Mouse (Mus musculus): ENCODE data around the gene Fcho1. TPM values are rescaled to one million over a fixed set of nuclear protein-coding genes. Genes with fewer than 3 reads are reported as not detected.

Gene Fcho1
- polyA plus RNA-seq, 1 experiment from 2014 or later, result 85.0 TPM

DNA sequence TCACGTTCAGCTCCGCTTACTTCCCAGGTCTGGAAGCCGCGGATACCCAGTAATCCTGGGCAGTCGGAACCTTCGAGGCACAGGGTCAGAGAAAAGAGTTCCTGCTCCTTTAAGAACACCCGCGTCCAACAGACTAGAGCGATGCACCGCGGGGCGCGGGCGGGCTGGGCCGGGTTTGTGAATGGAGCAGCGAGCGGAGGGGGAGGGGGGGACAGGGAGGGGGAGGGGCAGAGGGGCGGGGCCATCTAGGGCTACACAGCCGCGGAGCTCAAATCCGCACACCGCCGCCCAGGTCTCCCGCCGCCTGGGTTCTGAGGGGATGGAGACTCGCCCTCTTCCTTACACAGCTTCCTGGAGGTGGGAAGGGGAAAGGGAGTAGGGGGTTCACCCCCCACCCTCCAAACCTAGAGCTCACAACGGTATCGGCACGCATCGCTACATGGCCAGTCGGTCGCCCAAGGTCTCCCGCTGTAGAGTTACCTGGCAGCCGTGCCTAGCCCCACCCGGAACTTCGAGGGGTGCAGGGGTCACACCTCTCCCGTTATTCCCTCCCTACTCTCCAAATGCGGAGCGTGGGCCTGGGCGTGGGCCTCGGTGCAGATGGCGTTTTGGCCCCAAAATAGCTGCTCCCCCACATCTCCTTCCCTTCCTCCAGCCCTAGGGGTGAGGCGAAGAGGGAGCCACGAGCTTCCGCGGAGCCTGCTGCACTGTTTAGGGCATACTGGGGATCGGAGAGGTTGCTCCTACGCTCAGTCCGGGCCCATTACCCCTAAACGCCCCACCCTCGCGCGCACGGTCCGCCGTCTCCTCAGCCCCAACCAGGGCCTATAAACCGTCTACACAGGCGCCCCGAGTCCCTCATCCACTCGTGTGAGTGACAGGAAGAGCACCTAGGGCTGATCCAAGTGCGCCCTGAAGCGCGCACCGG lies 54.6 kb downstream of the Fcho1 start:
- H3K27ac ChIP-seq (replicated peaks), result peak overlapping the region; percentile 92
- peak overlapping the region; percentile 81 for H3K4me3 ChIP-seq (replicated peaks)
- peaks cover 57% of the 10 kb centered on the region for H3K4me1 ChIP-seq
- no peaks in the 10 kb centered on the region for H3K36me3 ChIP-seq
- peaks cover 7% of the 10 kb centered on the region; the same call in 1 of the 2 replicates for H3K27me3 ChIP-seq (replicated peaks)
- H3K4me2 ChIP-seq, result peak overlapping the region; percentile 67
- H3K9me3 ChIP-seq (replicated peaks), result no peaks in the 10 kb centered on the region
- peak; percentile 76 for ATAC-seq (ENCODE audit: low FRiP score)
- under 1% methylated on average over 57 of the region's 64 CpGs for WGBS
- peak overlapping the region; percentile 71 for H3K9ac ChIP-seq (replicated peaks)

DNA sequence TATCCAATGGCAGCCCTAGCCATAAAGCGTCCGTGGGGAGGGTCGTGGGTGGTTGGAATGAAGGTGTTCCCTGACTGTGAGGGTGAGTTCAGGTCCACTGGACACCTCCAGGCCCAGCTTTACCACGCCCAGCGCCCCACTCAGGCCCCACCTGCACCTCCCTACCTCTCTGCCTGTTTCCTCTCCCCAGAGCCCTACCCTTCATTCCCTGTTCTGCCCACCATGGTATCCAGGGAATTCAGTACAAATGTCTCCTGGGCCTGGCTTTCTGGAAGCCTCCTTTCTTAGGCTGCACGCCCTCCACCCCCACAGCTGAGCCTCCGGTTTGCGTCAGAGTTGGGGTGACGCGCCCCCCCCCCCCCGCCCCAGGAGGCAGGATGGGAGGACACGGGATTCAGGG lies 55.3 kb downstream of the Fcho1 start:
- Histone ChIP-seq H3K9me3 (replicated peaks) (no peaks in the 10 kb centered on the region), H3K4me3 (replicated peaks) (peak overlapping the region; percentile 81), H3K27me3 (replicated peaks) (peaks cover 1% of the 10 kb centered on the region; the same call in 1 of the 2 replicates), H3K36me3 (no peaks in the 10 kb centered on the region), H3K27ac (replicated peaks) (peak overlapping the region; percentile 92), H3K4me2 (peak overlapping the region; percentile 67), H3K4me1 (peaks cover 55% of the 10 kb centered on the region), H3K9ac (replicated peaks) (peak overlapping the region; percentile 71)
- 12% methylated on average over 10 of the region's 12 CpGs for WGBS
- ATAC-seq (ENCODE audit: low FRiP score), result peak; percentile 13

DNA sequence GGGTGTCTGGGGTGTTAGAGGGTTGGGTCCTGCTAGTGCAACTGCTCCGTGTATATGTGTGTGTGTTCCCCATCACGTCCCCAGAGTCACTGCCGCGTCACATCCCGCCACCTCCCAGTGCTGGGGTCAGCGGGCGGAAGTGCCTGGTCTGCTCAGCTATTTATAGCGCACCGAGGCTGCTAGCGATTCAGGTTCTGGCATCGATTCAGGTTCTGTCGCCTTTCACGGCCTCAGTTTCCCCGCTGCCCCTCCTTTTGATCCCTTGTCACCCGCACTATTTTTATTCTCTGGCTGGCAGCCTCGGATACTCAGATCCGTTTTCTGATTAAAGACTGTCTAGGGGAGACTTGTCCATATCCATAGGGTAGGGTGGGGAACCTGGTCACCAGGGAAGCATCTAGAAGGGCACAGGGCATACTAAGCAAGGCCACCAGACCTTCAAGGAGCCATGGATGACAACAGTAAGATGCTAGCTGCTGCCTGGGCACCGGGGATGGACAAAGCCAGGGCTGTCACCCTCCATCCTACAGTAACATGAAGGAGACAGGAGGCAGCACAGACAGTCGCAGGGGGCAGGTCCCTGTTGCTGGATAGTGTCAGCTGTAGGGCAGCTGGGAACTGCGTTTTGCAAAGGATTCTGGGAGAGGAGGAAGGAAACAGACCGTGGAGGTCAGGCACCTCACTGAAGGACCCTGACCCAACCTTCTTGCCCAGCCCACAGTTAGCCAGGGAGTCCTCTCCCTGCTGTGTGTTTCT lies 57.1 kb downstream of the Fcho1 start:
- peaks cover 55% of the 10 kb centered on the region for H3K4me1 ChIP-seq
- H3K4me3 ChIP-seq (replicated peaks), result peak overlapping the region; percentile 3
- no peak for ATAC-seq (ENCODE audit: low FRiP score)
- peak overlapping the region; percentile 46 for H3K4me2 ChIP-seq
- whole genome bisulfite sequencing, result 3% methylated on average over 21 of the region's 21 CpGs
- H3K9ac ChIP-seq (replicated peaks), result 0 out of 2 replicates have a peak overlapping the region, but pooled peaks have one; percentile 3
- no peaks in the 10 kb centered on the region; the same call in 1 of the 2 replicates for H3K27me3 ChIP-seq (replicated peaks)
- H3K9me3 ChIP-seq (replicated peaks), result no peaks in the 10 kb centered on the region
- 0 out of 2 replicates have a peak overlapping the region, but pooled peaks have one; percentile 68 for H3K27ac ChIP-seq (replicated peaks)
- peaks cover 9% of the 10 kb centered on the region; the same call in 1 of the 2 replicates for H3K36me3 ChIP-seq

DNA sequence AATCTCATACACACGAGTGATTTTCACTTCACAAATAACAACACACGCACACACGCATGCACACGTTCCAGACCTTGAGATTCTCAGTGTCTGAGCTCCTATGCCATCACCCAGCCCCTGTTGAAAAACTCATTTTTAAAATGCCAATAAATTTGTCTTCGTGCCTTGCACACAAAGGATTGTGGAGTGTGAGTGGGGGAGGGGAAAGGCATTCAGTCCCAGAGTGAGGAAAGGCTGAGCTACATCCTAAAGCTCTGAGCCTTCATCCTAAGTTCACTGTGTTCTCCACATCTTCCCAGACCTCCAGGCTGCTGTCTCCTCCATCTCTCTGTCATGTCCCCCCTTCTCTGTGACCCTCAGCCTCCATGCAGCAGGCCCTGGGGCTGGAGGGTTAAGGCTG lies 58.3 kb downstream of the Fcho1 start:
- peaks cover 7% of the 10 kb centered on the region for H3K27me3 ChIP-seq (replicated peaks)
- H3K36me3 ChIP-seq, result peaks cover 21% of the 10 kb centered on the region; the same call in 1 of the 2 replicates
- no peak overlapping the region for H3K9ac ChIP-seq (replicated peaks)
- H3K9me3 ChIP-seq (replicated peaks), result no peaks in the 10 kb centered on the region
- H3K4me3 ChIP-seq (replicated peaks), result no peak overlapping the region
- no peak for ATAC-seq (ENCODE audit: low FRiP score)
- WGBS, result 21% methylated on average over 5 of the region's 5 CpGs
- peak overlapping the region; percentile 68 for H3K27ac ChIP-seq (replicated peaks)
- peak overlapping the region; percentile 46 for H3K4me2 ChIP-seq
- H3K4me1 ChIP-seq, result peaks cover 51% of the 10 kb centered on the region

DNA sequence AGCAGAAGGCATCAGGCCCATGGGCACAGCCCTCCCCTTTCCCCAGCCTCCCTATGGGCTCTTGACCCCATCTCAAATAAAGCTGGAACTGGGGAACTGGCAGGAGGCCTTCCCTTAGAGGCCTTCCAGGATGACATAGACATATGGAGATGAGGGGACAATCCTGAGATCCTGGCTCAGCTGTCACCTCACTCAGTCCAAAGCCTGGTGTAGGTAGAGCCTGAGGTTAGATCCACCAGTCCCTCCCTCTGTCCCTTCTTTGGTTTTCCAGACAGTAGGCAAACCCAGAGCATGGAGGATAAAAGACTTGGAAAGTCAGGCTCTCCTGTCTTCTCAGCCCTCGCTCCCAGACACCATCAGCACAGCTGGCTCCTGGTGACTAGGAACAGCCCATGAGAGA lies 58.7 kb downstream of the Fcho1 start:
- no peak for ATAC-seq (ENCODE audit: low FRiP score)

DNA sequence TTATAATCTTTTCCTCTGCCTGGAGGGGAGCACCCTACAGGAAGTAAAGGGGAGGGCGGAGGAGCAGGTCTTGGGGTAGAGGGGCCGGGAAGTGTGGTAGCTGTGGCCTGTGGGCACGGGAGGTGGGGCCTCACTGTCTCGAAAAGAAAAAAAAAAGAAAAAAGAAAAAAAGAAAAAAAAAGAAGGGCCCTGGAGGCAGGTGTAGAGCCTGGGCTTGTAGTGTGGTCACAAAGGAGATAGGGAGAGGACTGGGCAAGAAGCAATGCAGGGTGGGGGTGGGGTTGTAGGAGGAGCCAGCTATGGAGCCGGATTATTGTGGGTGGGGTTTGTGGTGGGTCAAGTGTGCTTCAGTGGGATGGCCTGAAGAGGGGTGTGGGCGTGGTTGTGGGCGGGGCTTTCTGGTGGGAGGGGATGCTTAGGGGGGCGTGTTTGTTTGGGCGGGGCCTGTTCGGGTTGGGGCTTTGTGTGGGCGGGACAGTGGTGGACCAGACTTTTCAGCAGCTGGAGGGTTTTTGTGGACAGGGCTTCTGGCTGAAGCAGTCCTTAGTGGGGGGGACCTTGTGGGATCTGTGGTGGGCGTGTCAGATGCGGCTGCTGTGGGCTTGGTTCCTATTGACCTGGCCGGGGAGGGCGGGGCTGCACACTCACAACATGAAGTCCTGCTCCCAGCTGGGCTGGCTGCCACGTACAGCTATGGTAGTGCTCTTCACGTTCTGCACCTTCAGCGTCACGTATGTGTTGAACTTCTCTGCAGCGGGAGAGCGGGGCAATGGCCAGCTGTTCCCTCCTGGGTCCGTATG lies 60.0 kb downstream of the Fcho1 start:
- H3K27me3 ChIP-seq (replicated peaks), result peaks cover 11% of the 10 kb centered on the region
- no peak overlapping the region for H3K27ac ChIP-seq (replicated peaks)
- H3K4me2 ChIP-seq, result peak overlapping the region; percentile 25; the same call in 1 of the 2 replicates
- no peak overlapping the region for H3K9ac ChIP-seq (replicated peaks)
- H3K9me3 ChIP-seq (replicated peaks), result no peaks in the 10 kb centered on the region
- peaks cover 29% of the 10 kb centered on the region; the same call in 1 of the 2 replicates for H3K36me3 ChIP-seq
- WGBS, result 6% methylated on average over 22 of the region's 22 CpGs
- no peak for ATAC-seq (ENCODE audit: low FRiP score)
- peaks cover 47% of the 10 kb centered on the region for H3K4me1 ChIP-seq
- H3K4me3 ChIP-seq (replicated peaks), result no peak overlapping the region

More for the DNA sequence above, 58.7 kb downstream of the Fcho1 start:
- H3K9me3 ChIP-seq (replicated peaks), result no peaks in the 10 kb centered on the region
- H3K4me1 ChIP-seq, result peaks cover 47% of the 10 kb centered on the region
- H3K36me3 ChIP-seq, result peaks cover 24% of the 10 kb centered on the region; the same call in 1 of the 2 replicates
- WGBS, result 14% methylated on average over 1 of the region's 1 CpGs
- H3K4me3 ChIP-seq (replicated peaks), result no peak overlapping the region
- H3K4me2 ChIP-seq, result peak overlapping the region; percentile 46
- H3K27me3 ChIP-seq (replicated peaks), result peaks cover 9% of the 10 kb centered on the region
- no peak overlapping the region for H3K9ac ChIP-seq (replicated peaks)
- peak overlapping the region; percentile 68 for H3K27ac ChIP-seq (replicated peaks)

DNA sequence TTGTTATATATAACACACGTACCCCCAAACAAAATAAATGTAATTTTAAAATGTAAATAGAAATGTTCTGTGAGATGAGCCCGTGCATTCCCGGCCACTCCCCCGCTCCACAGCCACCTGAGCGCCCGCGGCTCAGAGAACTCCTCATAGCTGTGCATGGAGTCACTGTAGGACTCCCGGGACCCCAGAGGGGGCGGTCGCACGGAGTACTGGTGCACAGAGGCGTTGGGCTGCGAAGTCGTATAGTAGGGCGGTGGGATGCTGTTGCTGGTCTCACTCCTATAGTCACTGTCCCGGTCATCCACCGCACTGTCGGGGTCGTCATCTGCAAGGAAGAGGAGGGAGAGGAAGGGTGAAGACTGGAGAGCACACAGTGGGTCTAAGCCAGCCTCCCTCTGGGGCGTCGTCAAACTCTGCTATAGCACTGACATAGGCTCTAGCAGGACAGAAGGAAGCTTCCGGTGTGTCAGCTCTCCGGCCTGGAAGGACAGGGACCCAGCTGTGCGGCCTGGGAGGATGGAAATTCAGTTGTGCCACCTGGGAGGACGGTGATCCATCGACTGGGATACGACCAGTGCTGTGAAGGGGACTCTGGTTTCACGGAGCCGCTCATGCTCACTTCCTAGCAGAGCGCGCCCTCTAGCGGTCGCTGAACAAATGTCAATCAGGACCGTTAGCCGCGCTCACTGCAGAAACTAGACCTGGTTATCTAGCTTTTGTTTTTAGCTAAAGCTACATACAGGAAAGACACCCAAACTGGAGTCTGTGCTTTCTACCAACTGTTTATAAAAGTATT lies 65.0 kb downstream of the Fcho1 start:
- 0 out of 2 replicates have a peak overlapping the region, but pooled peaks have one; percentile 9 for H3K4me2 ChIP-seq
- peaks cover 5% of the 10 kb centered on the region; the same call in 1 of the 2 replicates for H3K4me1 ChIP-seq
- peaks cover 55% of the 10 kb centered on the region for H3K27me3 ChIP-seq (replicated peaks)
- no peak overlapping the region for H3K27ac ChIP-seq (replicated peaks)
- no peak overlapping the region for H3K4me3 ChIP-seq (replicated peaks)
- no peak overlapping the region for H3K9ac ChIP-seq (replicated peaks)
- ATAC-seq (ENCODE audit: low FRiP score), result peak; percentile 71
- WGBS, result 8% methylated on average over 36 of the region's 36 CpGs
- no peaks in the 10 kb centered on the region for H3K9me3 ChIP-seq (replicated peaks)
- H3K36me3 ChIP-seq, result peaks cover 55% of the 10 kb centered on the region

DNA sequence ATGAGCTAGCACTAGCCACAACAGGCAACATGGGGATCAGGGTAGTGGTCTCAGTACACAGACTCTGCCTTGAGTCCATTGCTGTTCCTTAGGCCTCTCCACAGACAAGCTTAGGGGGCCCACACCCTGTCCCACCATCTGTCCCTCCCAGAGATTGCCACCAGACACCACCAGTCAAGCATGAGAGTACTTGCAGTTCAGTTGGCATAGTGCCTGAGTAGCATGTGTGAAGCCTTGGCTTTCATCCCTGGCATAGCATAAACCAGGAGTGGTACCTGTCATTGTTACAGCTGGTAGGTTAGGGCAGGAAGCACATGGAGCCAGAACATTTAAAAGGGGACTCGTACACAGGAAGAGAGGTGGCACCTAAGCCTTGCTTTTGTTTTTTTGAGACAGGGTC lies 65.8 kb downstream of the Fcho1 start:
- 71% methylated on average over 1 of the region's 1 CpGs for WGBS
- no peak overlapping the region for H3K27ac ChIP-seq (replicated peaks)
- H3K9me3 ChIP-seq (replicated peaks), result no peaks in the 10 kb centered on the region
- H3K4me2 ChIP-seq, result no peak overlapping the region
- H3K36me3 ChIP-seq, result peaks cover 59% of the 10 kb centered on the region
- H3K9ac ChIP-seq (replicated peaks), result no peak overlapping the region
- H3K27me3 ChIP-seq (replicated peaks), result peaks cover 63% of the 10 kb centered on the region
- no peak for ATAC-seq (ENCODE audit: low FRiP score)
- H3K4me1 ChIP-seq, result peaks cover 5% of the 10 kb centered on the region; the same call in 1 of the 2 replicates
- no peak overlapping the region for H3K4me3 ChIP-seq (replicated peaks)

DNA sequence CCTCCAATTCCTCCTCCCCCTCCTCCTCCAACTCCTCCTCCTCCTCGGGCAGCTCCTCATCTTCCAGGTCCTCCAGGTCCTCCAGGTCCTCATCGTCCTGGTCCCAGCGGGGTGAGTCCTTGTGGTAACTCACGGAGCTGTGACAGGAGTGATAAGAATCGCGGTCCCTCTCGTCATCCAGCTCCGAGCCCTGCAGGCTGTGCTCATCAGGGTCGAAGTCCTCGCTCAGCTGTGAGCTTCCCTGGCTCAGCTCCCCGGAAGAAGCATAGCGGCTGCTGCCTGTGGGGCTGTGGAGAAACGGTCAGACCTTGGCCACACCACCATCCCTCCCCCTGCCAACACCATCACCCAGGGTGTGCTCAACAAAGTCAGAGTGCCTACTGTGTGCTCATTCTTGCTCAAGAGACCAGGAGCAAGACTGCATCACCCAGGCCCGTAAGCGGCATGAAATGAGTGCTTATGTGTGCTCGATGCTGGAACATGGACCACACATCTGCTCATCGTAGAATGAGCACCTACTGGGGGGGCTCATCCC lies 66.9 kb downstream of the Fcho1 start:
- ATAC-seq (ENCODE audit: low FRiP score), result no peak
- Histone ChIP-seq H3K9me3 (replicated peaks) (no peaks in the 10 kb centered on the region), H3K4me1 (peaks cover 5% of the 10 kb centered on the region; the same call in 1 of the 2 replicates), H3K4me2 (no peak overlapping the region), H3K36me3 (peaks cover 62% of the 10 kb centered on the region), H3K9ac (replicated peaks) (no peak overlapping the region), H3K4me3 (replicated peaks) (no peak overlapping the region), H3K27ac (replicated peaks) (no peak overlapping the region), H3K27me3 (replicated peaks) (peaks cover 72% of the 10 kb centered on the region)
- 40% methylated on average over 17 of the region's 17 CpGs for WGBS

Data from neural tube, embryonic 15.5 days (tissue).